ENCODE assay signal across 8 mouse cellular contexts in the genomic region with DNA sequence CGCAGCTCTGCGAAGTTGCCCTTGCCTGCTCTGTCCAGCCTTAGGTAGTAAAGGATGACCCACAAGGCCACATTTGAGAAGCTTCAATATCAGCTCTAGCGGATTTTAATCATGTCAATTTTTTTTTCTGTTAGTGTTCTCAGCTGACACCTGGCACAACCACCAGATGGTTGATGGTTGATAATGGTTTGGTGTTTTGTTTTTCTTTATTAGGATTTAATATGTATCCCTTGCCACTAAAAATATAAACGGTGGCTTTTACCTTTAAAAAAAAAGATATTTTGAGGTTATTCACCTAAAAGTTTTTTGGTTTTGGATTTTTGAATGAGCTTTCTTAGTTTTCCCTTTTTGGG. TPM values are rescaled to one million over a fixed set of nuclear protein-coding genes. Genes with fewer than 3 reads are reported as not detected.
DNase-seq lines count a peak whose midpoint lies in the region; ATAC-seq and TF ChIP-seq lines count a peak whose summit lies in the region.

No protein-coding gene starts in this region.

- H3K4me2 ChIP-seq in lung, embryonic 16.5 days (ENCODE audit: low read depth, low read length), result peak overlapping the region; percentile 65
- H3K4me2 ChIP-seq in limb, embryonic 12.5 days, result peak overlapping the region; percentile 57

- 5% methylated on average over 4 of the region's 4 CpGs for WGBS in lung, embryonic 16.5 days
- WGBS in forebrain, embryonic 10.5 days, result 7% methylated on average over 4 of the region's 4 CpGs
- WGBS in limb, embryonic 12.5 days, result 9% methylated on average over 4 of the region's 4 CpGs
- WGBS in olfactory bulb, adult 2 months, result 2% methylated on average over 4 of the region's 4 CpGs

- peak overlapping the region; percentile 97 for H3K9ac ChIP-seq in lung, embryonic 16.5 days (ENCODE audit: low read length)
- peak overlapping the region; percentile 93 for H3K9ac ChIP-seq in limb, embryonic 12.5 days (replicated peaks)

- H3K27ac ChIP-seq in lung, embryonic 16.5 days (ENCODE audit: low read length), result peak overlapping the region; percentile 100
- peak overlapping the region; percentile 98 for H3K27ac ChIP-seq in forebrain, embryonic 10.5 days
- peak overlapping the region; percentile 98; the same call in 1 of the 2 replicates for H3K27ac ChIP-seq in limb, embryonic 12.5 days
- H3K27ac ChIP-seq in olfactory bulb, adult 2 months (ENCODE audit: insufficient read depth, low read depth, low read length), result peak overlapping the region; percentile 99; the same call in 1 of the 2 replicates

- peaks cover 3% of the 10 kb centered on the region; the same call in 1 of the 2 replicates for H3K4me1 ChIP-seq in lung, embryonic 16.5 days (replicated peaks; ENCODE audit: control insufficient read depth, insufficient read depth, low read length)
- H3K4me1 ChIP-seq in forebrain, embryonic 10.5 days, result no peaks in the 10 kb centered on the region; the same call in 1 of the 2 replicates
- no peaks in the 10 kb centered on the region for H3K4me1 ChIP-seq in limb, embryonic 12.5 days (replicated peaks)
- H3K4me1 ChIP-seq in olfactory bulb, adult 2 months (ENCODE audit: control insufficient read depth, insufficient read depth, low read length), result no peaks in the 10 kb centered on the region; the same call in 1 of the 2 replicates

- H3K27me3 ChIP-seq in lung, embryonic 16.5 days (ENCODE audit: control insufficient read depth, insufficient read depth, low read depth, low read length), result no peaks in the 10 kb centered on the region
- no peaks in the 10 kb centered on the region for H3K27me3 ChIP-seq in forebrain, embryonic 10.5 days (ENCODE audit: poor library complexity, severe bottlenecking)
- H3K27me3 ChIP-seq in limb, embryonic 12.5 days, result no peaks in the 10 kb centered on the region

- H3K4me3 ChIP-seq in lung, embryonic 16.5 days (ENCODE audit: low read length), result peak overlapping the region; percentile 100
- peak overlapping the region; percentile 96 for H3K4me3 ChIP-seq in forebrain, embryonic 10.5 days
- peak overlapping the region; percentile 94 for H3K4me3 ChIP-seq in limb, embryonic 12.5 days (replicated peaks)
- H3K4me3 ChIP-seq in olfactory bulb, adult 2 months (ENCODE audit: insufficient read depth, low read depth, low read length), result peak overlapping the region; percentile 99

- no peak for TF ChIP-seq POLR2A in olfactory bulb, adult 2 months (IDR thresholded peaks at IDR 0.05; ENCODE audit: insufficient read depth, low read depth, low read length)

- TF ChIP-seq CTCF in olfactory bulb, adult 2 months (IDR thresholded peaks at IDR 0.05; ENCODE audit: insufficient read depth, low read depth, low read length), result no peak

- peaks cover under 1% of the 10 kb centered on the region for H3K9me3 ChIP-seq in lung, embryonic 16.5 days (ENCODE audit: control insufficient read depth, low read length)
- peaks cover 9% of the 10 kb centered on the region for H3K9me3 ChIP-seq in forebrain, embryonic 10.5 days
- peaks cover 6% of the 10 kb centered on the region for H3K9me3 ChIP-seq in limb, embryonic 12.5 days

- no peak for ATAC-seq in lung, embryonic 16.5 days (ENCODE audit: low read depth)
- no peak for ATAC-seq in limb, embryonic 12.5 days (ENCODE audit: insufficient number of reproducible peaks, insufficient read depth, low FRiP score, low TSS enrichment, low read depth)

- H3K36me3 ChIP-seq in lung, embryonic 16.5 days (ENCODE audit: control insufficient read depth, insufficient read depth, low read length), result peaks cover 8% of the 10 kb centered on the region
- H3K36me3 ChIP-seq in forebrain, embryonic 10.5 days (replicated peaks), result peaks cover 10% of the 10 kb centered on the region
- peaks cover 14% of the 10 kb centered on the region for H3K36me3 ChIP-seq in limb, embryonic 12.5 days

- no peak for DNase-seq in lung, postnatal 10 days
- no peak for DNase-seq in forebrain, embryonic 10.5 days (ENCODE audit: extremely low spot score, low spot score)
- no peak for DNase-seq in c-Kit-positive CD71-positive TER-119-positive erythroid progenitor cells, embryonic 14.5 days (ENCODE audit: low spot score)
- no peak for DNase-seq in spleen, postnatal 14 days (ENCODE audit: low spot score in 2 of 2)
- no peak for DNase-seq in gastrocnemius, postnatal 4 days (ENCODE audit: low spot score in 2 of 2)

RNA-seq across cellular contexts. Expression of a gene that starts 1.0 kb away (rescaled TPM):
- 35.9 and 36.2 TPM in 2 replicates for polyA plus RNA-seq in lung, embryonic 16.5 days (2015; fragmentation: Nextera tagmentation; extraction: Ambion mirVana)
- polyA plus RNA-seq in forebrain, embryonic 10.5 days (2016; fragmentation: Nextera tagmentation; extraction: Ambion mirVana), result 21.0 and 22.3 TPM in 2 replicates
- polyA plus RNA-seq in limb, embryonic 12.5 days (2016; fragmentation: Nextera tagmentation; extraction: Ambion mirVana), result 34.1 and 38.3 TPM in 2 replicates
- 55.9 TPM in 1 of 2 replicates, not detected in the other for polyA plus RNA-seq in olfactory bulb, adult 2 months (2012; ENCODE audit: insufficient read depth, insufficient read length, low replicate concordance, missing spikeins)
- total RNA-seq in gastrocnemius, postnatal 4 days (2021), result 100 to 1,000 TPM; 139 to 162 TPM

RNA-seq across cellular contexts. Expression of a gene that starts 42.5 kb away (rescaled TPM):
- 29.7 and 31.4 TPM in 2 replicates for polyA plus RNA-seq in lung, embryonic 16.5 days (2015; fragmentation: Nextera tagmentation; extraction: Ambion mirVana)
- 40.1 and 41.2 TPM in 2 replicates for polyA plus RNA-seq in forebrain, embryonic 10.5 days (2016; fragmentation: Nextera tagmentation; extraction: Ambion mirVana)
- polyA plus RNA-seq in limb, embryonic 12.5 days (2016; fragmentation: Nextera tagmentation; extraction: Ambion mirVana), result 59.4 and 63.7 TPM in 2 replicates
- not detected in 2 replicates for polyA plus RNA-seq in olfactory bulb, adult 2 months (2012; ENCODE audit: insufficient read depth, insufficient read length, low replicate concordance, missing spikeins)
- 10 to 100 TPM; 42.0 to 51.7 TPM for total RNA-seq in gastrocnemius, postnatal 4 days (2021)
